Mouse (Mus musculus) natural killer cell, adult 2 months (primary cell): ENCODE data around the gene Prkag1.

Source experiments
- DNase-seq, 2 experiments: peaks; one replicate each; pipeline ENCODE4 v3.0.0; 2022; ENCODE audit warnings: low spot score in 2 of 2

The Prkag1 gene

DNA sequence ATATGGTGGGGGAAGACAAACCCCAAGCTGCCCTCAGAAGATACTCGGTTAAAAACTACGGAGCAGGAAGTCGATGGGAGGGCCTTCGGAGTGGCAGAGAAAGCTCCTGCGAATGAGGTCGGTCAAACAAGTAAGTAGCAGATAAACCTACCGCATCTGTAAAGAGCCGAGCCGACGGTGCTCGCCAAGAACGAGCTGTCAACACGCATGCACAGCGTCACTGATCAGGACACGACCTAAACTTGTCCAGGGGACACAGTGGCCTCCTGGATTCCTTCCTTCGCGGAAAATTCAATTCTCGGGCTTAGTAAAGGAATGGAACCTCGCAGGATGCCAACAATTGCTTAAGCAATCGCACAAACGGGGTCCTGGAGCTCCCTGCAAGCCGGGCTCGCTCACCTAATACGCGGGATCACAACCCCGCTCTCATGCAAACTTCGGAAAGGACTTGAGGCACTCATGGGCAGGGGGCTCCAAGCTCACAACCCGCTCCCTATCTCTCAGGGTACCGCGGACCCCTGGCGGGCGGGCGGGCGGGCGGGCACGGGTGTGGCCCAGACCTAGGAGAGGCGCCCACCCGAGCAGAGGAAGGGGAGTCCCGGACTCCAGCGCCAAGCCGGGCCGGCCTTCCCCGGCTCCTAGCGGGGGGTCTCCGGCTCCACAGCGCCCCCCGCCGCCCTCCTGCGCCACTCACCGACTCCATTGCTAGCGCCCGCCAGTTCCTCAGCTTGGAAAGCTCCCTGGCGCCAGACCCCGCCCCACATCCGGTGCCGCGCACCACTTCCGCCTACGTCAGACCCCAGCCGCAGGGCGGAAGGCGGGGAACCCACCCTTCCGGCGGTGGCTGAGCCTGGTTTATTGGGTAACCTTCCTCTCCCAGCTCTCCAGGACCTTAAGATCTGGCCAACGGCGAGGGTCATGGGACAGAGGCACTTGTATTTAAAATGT lies at the start of gene Prkag1:
Prkag1 (minus strand) TSS at position 786 of the 948 bp plus-strand sequence.
- DNase-seq: peak; percentile 98

- peak; percentile 68 to 76 for DNase-seq
Measured at GRCm38 (mm10) chr15:98877331-98877730, 46.0 kb upstream of the Prkag1 start.

DNA sequence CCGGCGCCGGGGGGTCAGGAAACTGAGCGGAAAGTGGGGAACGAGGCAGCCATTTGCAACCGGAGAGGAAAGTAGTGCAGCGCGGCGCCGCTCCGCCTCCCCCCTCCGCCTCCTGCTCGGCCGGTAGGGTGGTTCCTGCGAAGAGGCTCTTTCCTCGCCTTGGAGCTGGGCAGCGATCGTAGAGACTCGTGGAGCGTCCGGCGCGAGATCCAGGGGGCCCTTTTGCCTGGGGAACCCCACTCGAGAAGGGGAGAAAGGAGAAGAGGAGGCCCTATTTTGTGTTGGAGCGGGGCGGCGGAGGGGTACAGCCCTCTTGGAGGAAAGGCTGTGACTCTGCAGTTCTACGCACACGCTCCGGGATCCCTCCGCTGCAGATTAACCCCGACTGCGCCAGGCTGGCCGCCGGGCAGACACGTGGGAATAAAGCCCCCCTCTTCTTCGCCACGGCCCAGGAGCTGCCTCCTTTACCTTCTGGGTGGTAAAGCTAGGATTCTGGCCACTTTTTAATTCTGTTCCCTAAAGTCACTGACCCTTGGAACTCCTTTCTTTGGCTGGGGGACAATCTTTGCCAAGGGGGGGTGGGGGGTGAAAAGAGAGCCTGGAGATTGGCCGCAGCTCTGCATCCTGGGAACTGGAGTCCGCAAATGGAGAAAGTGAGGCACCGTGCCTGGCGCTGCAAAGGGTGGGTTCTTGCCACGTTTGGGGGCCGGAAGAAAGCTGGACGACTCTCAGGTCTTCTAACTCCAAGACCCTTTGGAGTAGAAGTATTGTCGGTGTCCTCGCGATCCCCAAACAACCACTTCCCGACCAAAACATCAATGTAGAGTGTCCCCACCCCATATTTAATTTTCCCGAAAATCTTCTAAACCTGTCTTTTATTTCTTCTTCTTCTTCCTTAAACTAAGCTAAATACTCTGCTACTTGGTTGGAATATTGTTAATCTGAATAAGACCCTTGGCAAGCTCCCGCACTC lies 40.9 kb upstream of the Prkag1 start:
- peak; percentile 87 to 91 for DNase-seq

GRCm38 (mm10) chr15:98871070-98871915 lies 40.0 kb upstream of the Prkag1 start, which contains the start of gene Kmt2d:
Gene Kmt2d (minus strand): TSS chr15:98871204.
- no peak for DNase-seq

DNA sequence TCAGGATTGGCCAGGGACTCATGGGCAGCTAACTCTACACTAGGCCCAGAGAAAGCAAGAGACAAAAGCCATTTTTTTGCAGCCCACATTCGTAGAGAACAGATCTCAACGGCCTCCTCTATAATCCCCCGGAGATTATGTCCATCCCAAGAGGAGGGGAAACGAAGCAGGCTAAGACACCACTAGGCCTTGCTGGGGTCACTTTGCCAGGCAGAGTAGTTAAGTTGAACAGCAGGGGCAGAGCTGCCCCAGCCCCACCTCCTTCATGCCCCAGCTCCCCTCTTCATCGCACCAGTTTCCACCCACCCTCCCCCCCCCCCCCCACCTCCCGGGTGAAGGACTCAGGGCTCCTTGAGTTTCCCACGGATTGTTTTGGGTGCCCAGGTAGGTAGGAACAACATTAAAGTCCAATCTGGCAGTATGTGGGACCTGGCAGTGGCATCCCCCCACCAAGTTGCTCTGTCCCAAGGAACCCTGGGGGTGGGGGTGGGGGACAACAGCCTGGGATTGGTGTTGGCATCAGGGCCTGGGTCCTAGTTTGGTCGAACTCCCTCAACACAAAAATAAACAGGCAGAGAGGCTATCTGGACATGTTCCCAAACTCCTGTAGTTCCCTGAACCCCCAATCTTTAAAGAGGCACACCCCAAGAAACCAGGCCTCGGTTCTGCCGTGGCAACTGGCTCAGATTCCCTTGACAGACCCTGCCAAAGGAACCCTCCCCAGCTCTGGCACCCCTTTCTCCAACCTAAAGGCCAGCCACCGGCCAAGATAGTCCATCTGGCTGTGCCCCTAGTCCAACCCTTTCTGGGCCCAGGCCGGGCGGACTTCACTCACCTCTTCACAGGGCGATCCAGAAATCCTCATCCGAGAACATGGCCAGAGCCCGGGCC lies 39.1 kb upstream of the Prkag1 start:
- no peak for DNase-seq

DNA sequence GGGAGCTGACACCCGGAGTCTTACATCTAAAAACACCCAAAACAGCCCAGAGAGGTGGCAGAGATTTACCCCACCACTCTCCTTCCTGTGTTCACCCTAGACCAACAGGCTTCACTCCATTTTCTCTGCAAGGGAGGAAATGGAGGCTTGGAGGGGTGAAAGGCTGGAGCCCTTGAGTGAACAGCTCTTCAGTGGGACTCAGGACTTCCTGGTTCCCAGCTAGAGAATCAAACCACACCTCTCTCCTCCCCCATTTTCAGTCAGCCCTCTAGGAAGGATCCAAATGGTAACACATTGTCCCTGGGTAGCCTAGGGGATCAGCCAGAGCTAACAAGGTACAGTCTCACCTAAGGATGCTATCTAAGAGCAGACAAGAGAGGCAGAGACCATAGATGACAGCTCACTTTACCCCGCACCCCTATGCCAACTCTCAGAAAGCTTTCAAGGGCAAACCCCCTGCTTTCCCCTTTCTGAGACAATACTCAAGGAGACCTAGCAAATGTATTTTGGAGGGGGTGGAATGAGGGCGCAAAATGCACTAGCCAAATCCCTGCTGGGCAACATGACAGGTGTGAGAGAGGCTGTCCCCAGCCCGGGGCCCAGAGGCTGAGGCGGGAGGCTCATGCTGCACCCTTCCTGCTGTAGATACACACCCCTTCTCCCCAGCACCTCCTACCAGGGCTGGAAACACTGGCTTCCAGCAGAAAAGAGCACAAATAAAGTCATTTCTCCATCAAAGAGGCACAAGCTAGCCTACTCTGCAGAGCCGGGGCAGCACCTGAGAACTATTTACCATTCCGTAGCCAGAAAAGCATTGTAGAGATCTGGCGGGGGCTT lies 38.2 kb upstream of the Prkag1 start:
- DNase-seq: no peak

- DNase-seq: no peak
Measured at GRCm38 (mm10) chr15:98868346-98869063, 37.2 kb upstream of the Prkag1 start.

- DNase-seq: peak; percentile 52 to 69
Measured at GRCm38 (mm10) chr15:98867321-98867720, 36.0 kb upstream of the Prkag1 start.

- DNase-seq: no peak
Measured at GRCm38 (mm10) chr15:98866501-98866900, 35.2 kb upstream of the Prkag1 start.

- no peak for DNase-seq
Measured at GRCm38 (mm10) chr15:98865771-98866170, 34.5 kb upstream of the Prkag1 start.

GRCm38 (mm10) chr15:98864951-98865350 lies 33.6 kb upstream of the Prkag1 start:
- DNase-seq: no peak

DNA sequence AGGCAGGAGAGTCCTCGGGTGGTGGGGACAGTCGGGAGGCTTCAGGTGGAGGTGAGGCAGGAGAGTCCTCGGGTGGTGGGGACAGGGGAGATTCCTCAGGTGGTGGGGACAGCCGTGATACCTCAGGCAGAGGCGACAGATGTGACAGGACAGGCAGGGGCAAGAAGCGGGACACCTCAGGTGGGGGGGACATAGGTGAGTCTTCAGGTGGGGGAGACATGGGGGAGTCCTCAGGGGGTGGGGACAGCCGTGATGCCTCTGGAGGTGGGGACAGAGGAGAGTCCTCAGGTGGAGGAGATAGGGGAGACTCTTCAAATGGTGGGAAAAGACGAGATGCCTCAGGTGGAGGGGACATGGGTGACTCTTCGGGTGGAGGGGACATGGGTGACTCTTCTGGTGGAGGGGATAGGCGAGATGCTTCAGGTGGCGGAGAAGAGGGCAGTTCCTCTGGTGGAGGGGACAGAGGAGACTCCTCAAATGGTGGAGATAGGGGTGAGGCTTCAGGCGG lies 32.2 kb upstream of the Prkag1 start:
- no peak for DNase-seq

GRCm38 (mm10) chr15:98861701-98862410 lies 30.5 kb upstream of the Prkag1 start:
- no peak for DNase-seq

DNA sequence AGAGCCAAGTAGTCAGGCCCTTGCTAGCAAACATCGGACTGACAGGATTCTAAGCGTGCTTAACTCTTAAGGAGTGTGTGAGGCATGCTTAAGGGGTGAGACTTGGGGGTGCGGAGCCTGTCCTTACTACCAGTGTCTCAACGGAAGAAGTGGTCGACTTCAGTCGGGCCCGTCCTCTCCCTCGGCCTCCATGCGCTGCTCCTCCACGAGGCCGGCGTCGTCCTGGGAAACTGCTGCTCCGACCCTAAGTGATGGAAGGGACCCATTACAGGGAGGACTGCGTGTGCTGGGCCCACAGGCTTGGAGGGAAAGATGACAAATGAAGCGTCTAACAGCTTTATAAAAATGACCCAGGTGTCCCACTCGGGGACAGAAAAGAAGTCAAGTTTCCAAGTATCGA lies 29.6 kb upstream of the Prkag1 start:
- DNase-seq: no peak

- no peak for DNase-seq
Measured at GRCm38 (mm10) chr15:98859319-98860043, 28.2 kb upstream of the Prkag1 start.

DNA sequence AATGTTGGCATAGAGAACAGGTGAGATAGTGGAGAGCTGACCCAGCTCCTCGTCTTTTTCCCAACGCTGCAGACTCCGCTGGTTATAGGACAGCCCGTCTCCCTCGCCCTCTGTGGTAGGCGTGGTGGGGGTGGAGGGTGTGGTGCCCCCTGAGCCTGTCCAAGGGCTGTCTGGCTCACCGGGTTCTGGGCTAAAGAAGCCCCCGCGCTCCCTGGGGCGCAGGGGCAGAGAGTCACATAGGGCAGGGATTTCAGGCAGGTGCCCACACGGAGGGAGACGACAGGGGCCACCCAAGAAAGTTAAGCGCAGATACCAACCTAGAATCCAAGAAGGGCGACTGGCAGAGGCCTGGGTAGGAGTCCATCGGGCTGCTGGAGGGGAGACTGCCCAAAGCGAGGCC lies 22.9 kb upstream of the Prkag1 start:
- DNase-seq: no peak
